Mouse (Mus musculus): Measurements from ENCODE around the gene Slc7a14. TPM values are rescaled to one million over a fixed set of nuclear protein-coding genes. Genes with fewer than 3 reads are reported as not detected.

Slc7a14 gene
- total RNA-seq, 2 experiments from 2014 or later = 0.03 to 0.05 TPM

DNA sequence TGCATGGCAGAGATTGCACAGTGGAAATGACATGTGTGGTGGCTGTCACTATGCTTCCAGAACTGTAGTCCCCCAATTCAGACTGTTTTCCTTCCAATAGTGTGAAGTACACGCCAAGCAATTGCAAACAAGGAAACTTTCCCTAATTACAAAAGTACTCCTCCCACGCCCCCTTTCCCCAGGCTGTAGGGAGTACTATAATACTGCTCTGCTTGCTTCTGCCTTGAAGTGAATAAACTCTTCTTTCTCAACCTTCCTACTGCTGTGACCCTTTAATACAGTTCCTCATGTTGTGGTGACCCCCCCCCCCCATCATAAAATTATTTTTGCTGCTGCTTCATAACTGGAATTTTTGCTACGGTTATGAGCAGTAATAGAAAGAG, 49.2 kb downstream of the Slc7a14 start:
- no peak for DNase-seq

DNA sequence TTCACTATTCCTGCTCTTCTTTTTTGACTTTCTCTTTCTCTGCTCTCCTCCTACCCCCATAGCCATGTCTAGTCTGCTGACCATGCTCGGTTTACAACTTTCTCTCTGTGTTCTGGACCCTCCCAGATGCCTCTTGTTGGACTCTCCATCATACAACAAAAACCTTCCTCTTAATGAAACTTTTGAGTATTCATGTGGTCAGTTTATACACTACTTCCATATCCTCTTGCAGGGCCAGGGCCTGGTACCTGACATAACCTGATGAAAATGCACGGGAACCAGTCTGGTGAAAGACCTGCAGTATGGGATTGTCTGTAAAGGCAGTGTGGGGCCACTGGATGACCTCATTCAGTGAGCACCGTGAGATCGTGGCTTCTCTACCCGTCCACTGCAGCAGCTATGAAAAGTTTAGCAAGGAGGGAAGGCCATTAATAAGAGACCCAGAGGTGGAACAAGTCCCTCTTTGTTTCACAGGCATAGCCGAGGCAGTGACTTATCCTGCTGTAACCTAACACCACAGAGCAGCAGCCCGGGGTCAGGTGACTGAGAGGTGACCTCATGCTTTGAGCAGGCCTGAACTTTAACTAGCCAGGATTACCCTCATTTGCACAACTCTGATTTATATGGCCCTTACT, 49.7 kb downstream of the Slc7a14 start:
- DNase-seq = peak; percentile 6

DNA sequence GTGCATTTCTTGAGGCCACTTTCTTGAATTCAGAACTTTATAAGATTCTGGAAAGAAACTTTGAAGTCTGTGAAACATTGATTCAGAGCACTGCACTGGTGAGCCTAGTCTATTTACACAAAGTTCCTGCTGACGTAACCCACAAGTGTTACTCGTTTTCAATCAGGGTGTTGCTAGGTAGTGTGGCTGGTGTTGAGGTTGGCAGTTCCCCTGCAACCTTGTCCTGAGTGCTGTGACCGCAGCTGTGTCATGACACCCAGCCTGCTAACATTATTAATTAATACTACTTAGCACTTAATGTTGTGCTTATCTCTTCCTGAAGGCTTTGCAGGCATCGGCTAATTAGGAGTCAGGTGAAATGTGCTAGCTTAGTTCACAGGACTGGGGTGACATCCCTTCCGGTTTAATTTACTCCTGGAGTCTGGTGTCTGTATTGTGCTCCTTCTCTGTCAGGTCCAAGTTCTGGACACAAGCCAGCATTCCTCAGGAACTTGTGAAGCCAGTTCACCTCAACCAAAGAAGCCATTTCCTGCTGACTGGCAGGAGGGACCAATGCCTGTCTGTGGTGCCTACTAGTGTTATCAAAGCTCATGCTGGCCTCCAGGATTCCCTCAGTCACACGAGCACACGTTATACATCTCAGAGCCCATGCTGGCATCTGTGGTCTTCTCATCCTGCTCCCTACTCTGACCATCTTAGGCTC, 50.5 kb downstream of the Slc7a14 start:
- no peak for DNase-seq

DNA sequence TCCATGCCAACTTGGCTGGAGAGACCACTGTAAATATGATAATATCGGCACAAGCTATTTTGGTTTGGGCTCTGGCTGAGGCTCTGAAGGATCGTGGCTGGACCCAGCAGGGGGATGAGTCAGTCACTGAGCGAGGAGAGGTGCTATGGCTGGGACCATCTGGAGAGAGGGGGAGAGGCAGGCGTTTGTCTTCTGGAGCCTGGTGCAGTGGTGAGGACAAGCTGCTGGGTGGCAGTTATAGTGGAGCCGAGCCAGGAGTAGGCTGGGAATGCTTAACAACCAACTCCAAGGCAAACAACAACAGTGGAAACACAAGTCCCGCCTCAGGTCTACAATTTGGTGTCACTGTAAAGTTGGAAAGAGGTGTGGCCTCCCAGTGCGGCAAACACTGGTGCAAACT, 55.8 kb downstream of the Slc7a14 start:
- no peak for DNase-seq

DNA sequence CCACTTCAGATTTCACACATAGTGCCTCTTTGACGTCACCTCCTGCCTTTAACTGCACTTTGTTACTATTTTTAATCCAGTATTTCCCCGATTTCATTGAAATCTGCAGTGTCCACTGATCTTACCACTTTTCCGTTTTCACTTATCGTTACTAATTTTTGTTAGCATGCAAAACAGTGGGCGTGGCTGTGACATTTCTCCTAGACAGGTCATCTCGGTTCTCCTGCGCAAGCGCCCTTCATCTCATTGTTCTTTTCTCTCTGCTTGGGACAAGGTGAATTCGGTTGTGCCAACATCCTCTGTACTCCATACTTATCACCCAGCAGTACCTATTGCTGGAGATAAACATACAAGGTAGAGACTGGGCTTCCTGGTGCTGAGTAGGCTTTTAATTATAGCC, 56.3 kb downstream of the Slc7a14 start:
- DNase-seq = no peak

DNA sequence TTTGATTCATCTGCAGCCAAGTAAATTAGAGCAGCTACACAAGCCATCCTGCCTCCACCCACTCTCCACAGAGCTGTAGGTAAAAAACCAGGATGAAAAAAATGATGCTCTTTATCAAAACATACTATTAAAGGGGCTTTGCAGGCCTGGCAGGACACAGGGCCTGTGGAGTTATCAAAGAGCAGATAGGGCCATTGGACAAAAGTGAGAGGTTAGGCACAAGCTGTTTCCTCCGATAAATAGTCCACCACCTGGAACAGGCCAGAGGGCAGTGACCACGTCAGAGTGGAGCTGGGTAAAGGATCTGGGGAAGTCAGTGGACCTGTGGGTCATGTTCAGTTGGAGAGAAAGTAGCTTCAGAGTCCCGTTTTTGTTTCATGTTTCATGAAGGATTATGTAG, 57.6 kb downstream of the Slc7a14 start:
- no peak for DNase-seq

DNA sequence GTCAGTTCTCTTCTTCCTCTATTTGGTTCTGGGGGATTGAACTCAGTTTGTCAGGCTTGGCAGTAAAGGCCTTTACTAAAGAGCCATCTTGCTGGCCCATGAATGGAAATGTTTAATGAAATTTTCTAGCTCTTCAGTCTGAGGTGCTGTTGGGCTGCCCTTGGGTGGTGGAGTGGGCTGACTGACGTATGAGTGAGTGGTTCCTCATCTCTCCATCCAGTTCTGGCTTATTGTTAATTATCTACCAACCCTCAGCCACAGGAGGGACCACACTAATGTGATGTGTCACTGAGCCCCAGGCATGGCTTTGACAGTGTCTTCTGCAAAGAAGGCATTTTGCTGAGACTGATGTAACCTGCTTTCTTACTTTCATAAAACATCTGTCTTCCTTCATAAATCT, 66.7 kb downstream of the Slc7a14 start:
- no peak for DNase-seq

DNA sequence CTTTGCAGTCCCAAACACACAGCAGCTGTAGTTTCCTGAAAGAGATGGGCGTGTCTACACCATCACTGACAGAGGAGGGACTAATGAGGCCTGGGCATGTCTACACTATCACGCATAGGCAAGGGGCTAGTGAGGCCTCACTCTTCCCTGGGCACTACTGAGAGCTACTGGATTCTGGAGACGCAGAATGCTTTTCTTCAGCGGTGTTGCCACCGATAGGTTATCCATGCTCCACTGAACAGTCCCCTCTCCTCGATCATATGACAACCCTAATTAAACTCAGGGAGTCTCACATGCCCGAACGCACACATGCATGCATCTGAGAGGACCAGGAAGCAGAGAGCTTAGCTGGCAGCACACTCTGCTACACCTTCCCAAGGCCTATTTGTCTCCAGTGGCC, 69.3 kb downstream of the Slc7a14 start:
- no peak for DNase-seq

DNA sequence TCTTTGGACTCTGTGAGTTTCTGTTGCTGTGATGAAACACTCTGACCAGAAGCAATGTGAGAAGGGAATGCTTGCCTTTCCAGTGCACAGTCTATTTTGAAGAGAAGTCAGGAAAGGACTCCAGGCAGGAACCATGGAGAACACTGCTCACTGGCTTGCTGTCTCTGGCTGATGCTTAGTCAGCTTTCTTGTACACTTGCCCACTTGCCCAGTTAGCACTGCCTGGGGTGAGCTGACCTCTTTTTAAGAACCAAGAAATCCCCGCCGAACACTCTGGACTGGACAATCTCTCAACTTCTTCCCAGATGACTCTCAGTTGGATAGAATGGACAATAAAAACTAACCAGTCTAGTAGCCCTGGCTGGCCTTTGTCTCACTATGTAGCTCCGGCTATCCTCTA, 70.5 kb downstream of the Slc7a14 start:
- DNase-seq = no peak

DNA sequence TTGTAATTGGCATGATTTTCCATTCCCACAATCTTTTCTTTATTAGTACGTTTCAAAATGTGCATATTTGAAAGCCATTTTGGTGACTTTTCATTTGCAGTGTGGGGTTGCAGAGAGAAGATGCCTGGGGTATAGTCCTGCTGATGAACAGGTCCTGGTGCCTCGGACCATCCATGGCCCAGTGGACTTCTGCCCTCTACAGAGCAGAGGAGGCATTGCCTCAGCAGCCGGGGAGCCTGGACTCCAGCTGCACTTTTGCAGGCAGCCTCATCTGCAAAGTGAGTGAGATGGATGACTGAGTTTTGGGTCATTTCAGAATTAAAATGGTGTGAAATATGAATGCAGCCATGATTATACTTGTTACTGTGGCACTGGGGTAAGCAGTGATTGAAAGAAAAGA, 72.2 kb downstream of the Slc7a14 start:
- no peak for DNase-seq

DNA sequence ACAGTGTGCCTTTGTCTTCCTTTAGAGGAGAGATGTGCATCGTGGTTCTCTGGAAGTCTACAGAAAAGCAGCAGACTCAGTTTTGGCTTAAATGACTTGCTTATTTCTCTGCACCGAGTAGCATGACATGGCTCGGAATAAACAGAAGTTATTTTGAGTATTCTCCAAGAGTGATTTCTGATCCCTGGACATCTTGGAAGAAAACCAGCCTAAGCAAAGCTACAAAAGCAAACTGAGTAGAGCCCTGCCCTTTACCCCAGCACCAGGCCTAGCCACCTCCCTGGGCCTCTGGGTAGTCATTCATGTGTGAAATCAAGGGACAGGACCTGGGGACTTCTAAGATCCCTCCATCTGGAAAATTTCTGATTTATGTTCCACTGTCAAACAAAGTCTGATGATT, 74.0 kb downstream of the Slc7a14 start:
- no peak for DNase-seq

DNA sequence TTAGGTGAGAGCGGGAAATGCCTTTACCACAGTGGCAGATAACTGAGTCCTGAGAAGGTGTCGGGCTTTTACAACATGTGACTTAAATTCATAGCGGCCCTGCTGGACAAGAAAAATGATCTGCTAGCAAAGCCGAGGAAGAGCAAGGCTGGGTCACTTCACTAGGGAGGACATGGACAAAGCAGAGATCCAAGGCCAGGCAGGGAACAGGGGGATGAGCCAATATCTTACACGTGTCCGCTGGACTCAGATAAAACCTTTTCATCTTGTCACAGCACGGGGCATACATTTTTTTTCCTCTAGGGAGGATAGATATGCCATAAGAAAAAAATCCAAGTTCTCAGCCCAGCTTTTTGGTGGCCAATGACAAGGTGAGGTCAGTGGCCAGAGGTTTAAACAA, 75.8 kb downstream of the Slc7a14 start:
- no peak for DNase-seq

DNA sequence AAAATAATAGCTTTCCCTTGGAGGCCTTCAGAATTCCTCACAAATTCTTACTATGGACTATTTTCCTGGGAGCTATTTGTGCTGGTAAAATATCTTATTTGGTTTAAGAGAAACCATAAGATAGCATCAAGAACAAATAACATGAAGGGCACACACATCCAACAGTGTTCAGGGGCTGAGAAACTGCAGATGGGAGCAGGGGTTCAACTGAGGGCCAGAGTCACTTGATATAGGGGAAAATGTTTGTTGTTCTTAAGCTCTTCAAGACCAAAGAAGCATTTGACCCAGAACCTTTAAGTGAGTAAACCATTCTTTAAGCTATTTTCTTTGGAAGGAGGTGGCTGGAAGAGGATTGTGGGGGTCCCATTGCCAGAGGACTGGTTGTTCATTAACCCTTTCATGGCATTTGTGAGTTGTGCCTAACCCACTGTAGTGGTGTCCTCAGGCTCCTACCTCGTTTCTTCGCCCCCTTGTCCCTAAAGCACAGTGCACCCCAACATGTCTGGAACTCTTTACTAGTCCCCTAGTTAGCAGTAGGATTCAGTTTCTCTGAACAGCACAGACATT, 76.3 kb downstream of the Slc7a14 start:
- DNase-seq = no peak

DNA sequence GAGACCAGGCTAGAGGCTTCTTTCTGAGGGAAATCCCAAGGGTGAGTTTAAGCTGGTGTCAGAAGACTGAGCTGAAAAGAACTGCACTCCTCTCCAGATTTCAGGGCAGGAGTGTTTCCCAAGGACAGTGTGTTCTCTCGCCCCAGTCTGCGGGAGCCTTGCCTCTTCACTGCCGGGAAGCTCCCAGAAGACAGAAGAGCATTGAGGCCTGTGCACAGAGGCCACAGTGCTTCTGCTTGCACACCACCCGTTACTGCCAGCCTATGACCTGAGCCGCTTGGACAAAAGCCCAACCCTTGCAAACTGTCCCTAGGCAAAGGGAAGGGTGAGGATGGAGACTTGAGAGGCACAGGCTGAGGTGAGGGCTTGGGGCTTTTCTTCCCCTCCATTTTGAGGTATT, 80.9 kb downstream of the Slc7a14 start:
- DNase-seq = no peak

DNA sequence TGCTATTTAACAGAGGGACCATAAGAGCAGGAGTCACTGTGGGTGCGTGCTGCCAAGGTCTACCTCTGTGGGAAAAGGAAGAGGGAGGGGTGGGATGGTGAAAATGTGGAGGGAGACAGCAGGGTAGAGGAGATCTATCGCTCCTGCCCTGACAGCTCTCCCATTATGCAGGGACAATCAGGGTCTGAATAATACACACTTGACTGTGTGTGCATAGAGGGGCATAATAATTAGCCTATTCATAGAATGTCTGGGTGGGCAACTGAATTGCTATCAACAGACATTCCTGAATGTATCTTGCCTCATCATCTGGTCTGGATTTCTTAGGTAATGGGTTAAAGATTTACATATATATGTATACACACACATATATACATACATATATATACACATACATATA, 81.7 kb downstream of the Slc7a14 start:
- DNase-seq = no peak

DNA sequence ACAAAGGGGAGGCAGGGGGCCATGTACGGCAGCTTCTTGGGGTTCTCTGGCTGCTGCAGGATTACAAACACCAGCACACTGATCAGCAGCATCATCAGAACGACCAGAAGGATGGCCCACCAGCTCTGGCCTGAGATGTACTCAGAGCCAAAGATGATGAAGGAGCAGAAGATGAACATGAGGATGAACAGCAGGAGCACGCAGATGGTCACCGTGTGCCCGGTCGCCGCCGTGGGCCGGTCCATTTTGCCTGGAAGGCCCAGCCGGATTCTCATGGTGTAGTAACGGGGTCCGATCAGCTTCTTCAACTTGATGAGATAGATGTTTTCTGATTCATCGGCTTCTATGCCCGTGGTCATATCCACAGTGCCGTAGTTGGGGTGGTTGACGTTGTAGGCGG, 86.6 kb downstream of the Slc7a14 start:
- no peak for DNase-seq

DNA sequence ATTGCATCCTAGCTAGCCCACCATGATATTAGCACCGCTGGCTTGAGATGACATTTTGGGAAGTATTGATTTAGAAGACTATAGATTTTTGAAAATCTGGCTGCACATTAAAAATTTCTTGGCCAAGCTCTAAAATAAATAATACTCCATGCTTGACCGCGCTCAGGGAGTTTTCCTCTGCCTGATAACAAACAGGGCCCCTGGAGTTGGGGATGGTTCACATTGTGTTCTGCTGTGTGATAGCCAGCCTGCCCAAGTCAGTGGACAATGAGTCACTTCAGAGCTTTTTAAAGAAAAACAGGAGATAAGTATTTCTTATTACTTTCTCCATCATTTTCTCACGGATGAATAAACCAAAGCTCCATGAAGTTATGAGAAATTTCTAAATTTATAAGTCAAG, 90.1 kb downstream of the Slc7a14 start:
- DNase-seq = no peak

DNA sequence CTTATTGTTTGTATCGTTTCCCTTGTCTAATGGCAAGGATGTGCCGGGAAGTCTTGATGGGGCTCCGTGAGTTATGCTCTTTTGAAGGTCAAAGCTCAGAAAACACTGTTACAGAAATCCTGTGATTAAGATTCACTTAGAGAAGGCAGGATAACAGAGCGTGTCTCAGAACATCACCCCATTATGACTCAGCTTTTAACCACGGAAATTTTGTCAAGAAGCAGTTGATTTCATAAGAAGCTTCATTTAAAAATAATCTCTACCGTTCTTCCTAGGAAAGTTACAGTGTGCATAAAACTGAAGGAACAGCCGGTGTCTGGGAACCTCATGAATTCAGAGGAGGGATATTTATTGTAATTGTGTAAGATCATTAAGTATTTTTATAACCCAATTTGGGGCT, 90.7 kb downstream of the Slc7a14 start:
- no peak for DNase-seq

DNA sequence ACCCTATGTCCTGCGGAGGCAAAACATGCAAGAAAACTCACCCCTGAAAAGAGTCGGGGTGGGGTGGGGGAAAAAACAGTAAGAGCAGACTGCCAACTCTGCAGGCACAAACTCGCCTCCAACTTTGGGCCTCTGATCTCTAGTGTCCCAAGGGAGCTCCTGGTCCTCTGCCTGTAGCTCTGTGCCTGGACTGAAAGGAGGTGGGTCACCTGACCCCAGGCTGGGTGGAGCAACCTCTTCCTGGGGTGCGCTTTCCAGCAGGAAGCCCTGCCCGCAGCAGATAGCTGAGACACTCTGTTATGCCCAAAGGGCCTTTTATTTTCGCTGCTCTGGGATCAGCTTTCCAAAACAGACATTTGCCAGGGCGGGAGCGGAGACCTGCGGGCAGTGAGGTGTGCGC, 92.7 kb downstream of the Slc7a14 start:
- DNase-seq = no peak

DNA sequence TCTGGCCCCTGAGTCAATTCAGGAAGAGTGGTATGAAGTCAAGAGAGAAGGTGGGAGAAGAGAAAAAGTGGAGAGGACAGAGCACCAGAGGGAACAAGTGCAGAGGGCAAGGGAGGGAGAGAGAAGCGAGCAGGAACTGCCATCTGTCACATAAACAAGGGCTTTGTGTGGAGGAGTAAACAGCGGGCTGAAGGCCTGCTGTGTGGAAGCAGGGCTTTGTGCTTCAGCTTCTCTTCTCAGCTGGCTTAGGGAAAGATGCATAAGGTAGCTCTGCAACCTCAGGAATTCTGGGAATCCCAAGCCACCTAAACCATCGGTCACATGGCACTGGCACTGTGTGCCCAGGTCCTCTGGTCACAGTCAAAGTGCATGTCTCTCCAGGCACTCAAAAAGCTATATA, 96.4 kb downstream of the Slc7a14 start:
- no peak for DNase-seq

DNA sequence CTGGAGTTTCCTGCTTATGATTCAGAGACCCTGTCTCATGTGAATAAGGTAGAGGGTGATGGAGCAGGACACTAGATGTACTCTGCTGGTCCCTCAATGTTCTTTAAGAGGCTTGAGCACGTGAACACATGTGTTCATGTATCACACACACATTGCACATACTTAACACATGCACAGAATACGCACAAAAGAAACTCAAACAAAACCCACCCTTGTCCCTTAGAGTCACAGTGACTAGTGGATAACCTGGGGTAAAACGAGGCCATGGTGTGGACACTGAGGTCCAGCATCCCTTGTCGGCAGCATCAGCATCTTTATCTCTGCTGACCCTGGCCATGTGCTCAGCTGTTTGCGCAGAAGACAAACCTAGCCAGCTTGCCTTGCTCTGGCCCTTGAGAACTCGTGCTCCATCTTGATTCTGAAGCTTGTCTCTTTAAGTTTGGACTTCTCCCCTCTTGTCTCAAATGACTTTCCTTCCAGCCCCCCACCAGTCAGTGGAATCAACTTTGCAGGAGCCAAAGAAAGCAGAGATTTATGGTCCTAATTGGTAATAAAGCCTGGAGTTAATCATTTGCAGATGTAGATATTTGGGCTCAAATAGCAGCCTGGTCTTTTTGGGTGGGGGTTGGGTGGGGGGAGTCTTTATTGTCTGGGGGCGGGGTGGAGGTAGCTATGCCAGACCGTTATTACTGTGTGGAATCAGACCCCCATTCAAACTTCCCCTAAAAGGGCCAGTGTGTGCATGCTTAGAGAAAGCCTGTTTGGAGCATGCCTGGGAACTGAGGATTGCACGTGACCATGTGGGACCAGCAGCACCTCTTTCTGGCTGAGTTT, 97.8 kb downstream of the Slc7a14 start:
- DNase-seq = no peak

DNA sequence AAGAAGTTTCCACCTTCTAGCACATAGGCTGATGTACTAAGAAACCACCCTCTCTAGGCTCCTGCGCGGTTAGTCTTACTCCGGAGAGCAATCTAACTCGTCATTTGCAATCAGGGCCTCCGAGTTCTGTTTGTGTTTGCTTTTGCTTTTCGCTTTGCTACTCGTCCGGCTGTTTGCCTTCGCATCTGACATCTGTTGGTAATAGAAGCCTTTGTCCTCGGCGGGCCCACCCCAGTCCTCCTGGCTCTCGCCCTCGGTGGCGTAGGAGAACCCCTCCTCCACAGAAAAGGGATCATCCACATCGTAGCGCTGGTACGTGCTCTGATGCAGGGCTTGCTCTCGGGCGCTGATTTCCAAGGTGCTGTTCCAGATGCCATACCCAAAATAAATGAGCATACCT, 101.2 kb downstream of the Slc7a14 start:
- DNase-seq = peak; percentile 10

DNA sequence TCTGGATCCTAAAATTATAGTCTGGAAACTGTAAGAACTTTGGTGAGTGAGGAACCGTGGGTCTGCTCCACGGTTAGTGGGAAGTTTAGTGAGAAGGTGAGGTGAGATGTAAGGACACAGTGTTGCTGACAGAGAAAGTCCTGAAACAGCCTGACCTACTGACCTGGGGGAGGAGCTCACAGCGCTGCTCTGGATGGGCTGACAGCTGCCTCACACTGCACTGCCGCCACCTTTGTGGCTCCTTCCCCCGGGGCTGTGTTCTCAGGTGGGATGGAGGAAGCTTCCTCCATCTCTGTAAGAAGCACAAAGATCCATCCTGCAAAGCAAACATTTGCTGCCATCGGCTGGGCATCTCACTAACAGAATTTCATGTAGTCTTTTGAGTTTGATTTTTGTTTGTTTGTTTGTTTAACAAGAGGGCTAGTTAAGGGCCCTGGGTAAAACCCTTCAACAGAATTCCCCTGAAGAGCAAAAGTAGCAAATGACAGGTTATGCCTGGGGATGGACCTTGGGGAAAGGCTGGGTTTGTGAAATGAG, 101.7 kb downstream of the Slc7a14 start:
- no peak for DNase-seq

All from gastrocnemius, postnatal 25 days (tissue).